Mouse (Mus musculus) lung, adult 2 months (tissue): ENCODE data around the gene Uts2. TPM values are rescaled to one million over a fixed set of nuclear protein-coding genes. Genes with fewer than 3 reads are reported as not detected.

ENCODE experiments used
- DNase-seq: peaks from one replicate; pipeline ENCODE4 v3.0.0; 2022
- H3K4me1 ChIP-seq: fragments of 200-500 bp; 2 replicates; pipeline ENCODE4 v1.6.1; 2011; ENCODE audit warnings: low read length; ENCODE audit not compliant: control insufficient read depth, insufficient read depth
- H3K4me3 ChIP-seq: fragments of 200-500 bp; replicated peaks from 2 replicates; pipeline ENCODE3; 2011; ENCODE audit warnings: low read depth, mild to moderate bottlenecking, control low read depth, low read length; ENCODE audit errors: extremely low read depth
- CTCF ChIP-seq: fragments of 200-500 bp; IDR thresholded peaks from 2 replicates; pipeline ENCODE4 v1.5.1; 2011; ENCODE audit warnings: mild to moderate bottlenecking, low read length, control low read depth; ENCODE audit not compliant: insufficient read depth
- POLR2A ChIP-seq: fragments of 200-500 bp; IDR thresholded peaks from 2 replicates; pipeline ENCODE4 v1.6.1; 2011; ENCODE audit warnings: low read depth, mild to moderate bottlenecking, control low read depth, low read length, borderline replicate concordance; ENCODE audit errors: extremely low read depth
- WGBS: fragments of 180-500 bp; shearing (Covaris S2); methylation state at CpG from one replicate; pipeline ENCODE4 v1.1.7; 2018; 5-methylcytosine and 5-hydroxymethylcytosine counted together
- polyA plus RNA-seq: library from polyadenylated mRNA; depleted of rRNA; stranded (reverse); fragments of >200 nt; gene quantifications from 2 replicates; pipeline ENCODE4 v1.2.3, GENCODE M21; 2012

The Uts2 gene
- polyA plus RNA-seq, 1 experiment, result not detected

- 81% methylated on average over 8 of the region's 8 CpGs for WGBS
- H3K4me1 ChIP-seq, result no peaks in the 10 kb centered on the region
- TF ChIP-seq CTCF, result no peak
- no peak for TF ChIP-seq POLR2A
- DNase-seq, result no peak
- H3K4me3 ChIP-seq, result no peak overlapping the region
Observed at GRCm38 (mm10) chr4:150968956-150969355, 27.9 kb upstream of the Uts2 start.

DNA sequence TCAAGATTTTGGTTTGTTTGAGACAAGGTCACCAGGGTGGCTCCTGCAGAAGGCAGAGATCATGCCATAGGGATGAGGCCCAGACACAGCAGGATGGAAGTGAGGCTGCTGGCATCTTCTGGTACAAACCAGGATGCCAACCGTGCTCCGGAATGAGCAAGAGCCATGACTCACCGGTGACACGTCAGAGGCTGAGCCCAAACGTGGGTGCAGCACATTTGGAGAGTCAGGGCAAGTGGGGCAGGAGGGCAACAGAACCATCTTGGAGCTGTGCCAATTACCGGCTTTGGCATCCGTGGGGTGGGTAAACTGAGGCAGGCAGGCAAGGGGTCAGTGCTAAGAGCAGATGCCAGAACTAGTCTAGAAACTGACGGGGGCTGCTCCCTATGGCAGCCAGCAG lies 23.6 kb upstream of the Uts2 start:
- no peak overlapping the region for H3K4me3 ChIP-seq
- H3K4me1 ChIP-seq, result no peaks in the 10 kb centered on the region
- TF ChIP-seq POLR2A, result no peak
- TF ChIP-seq CTCF, result no peak
- no peak for DNase-seq
- 66% methylated on average over 8 of the region's 8 CpGs for WGBS

DNA sequence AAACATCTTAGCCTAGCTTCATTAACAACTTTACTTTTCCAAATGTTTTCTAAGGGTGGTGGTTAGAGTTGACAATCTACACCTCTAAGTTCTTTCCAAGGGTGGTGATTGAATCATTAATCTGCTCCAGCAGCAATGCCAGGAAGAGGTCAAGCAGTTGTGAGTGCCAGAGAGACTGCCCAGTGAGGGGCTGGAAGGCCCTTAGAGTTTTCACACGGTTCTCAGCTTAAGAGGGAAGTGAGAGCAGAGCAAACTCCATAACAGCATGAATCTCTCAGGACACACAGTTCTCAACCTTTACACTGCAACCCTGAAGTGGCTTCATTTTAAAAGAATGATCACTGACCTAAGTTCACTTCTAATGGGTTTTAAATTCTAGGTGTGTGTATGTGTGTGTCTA lies 21.8 kb upstream of the Uts2 start:
- 15% methylated on average over 1 of the region's 1 CpGs for WGBS
- H3K4me1 ChIP-seq, result no peaks in the 10 kb centered on the region
- no peak for DNase-seq
- TF ChIP-seq POLR2A, result no peak
- no peak for TF ChIP-seq CTCF
- no peak overlapping the region for H3K4me3 ChIP-seq

- Histone ChIP-seq H3K4me3 (no peak overlapping the region), H3K4me1 (no peaks in the 10 kb centered on the region)
- TF ChIP-seq POLR2A, result no peak
- TF ChIP-seq CTCF, result no peak
- DNase-seq, result no peak
- WGBS, result 79% methylated on average over 21 of the region's 21 CpGs
Observed at GRCm38 (mm10) chr4:150978156-150978910, 18.6 kb upstream of the Uts2 start.

- Histone ChIP-seq H3K4me1 (no peaks in the 10 kb centered on the region), H3K4me3 (no peak overlapping the region)
- TF ChIP-seq POLR2A (no peak), CTCF (no peak)
- no peak for DNase-seq
- WGBS, result 69% methylated on average over 9 of the region's 9 CpGs
Observed at GRCm38 (mm10) chr4:150979455-150979854, 17.4 kb upstream of the Uts2 start.

GRCm38 (mm10) chr4:150980153-150980552 lies 16.7 kb upstream of the Uts2 start:
- Histone ChIP-seq H3K4me1 (no peaks in the 10 kb centered on the region), H3K4me3 (no peak overlapping the region)
- DNase-seq, result no peak
- TF ChIP-seq CTCF (no peak), POLR2A (no peak)
- 83% methylated on average over 5 of the region's 5 CpGs for WGBS

DNA sequence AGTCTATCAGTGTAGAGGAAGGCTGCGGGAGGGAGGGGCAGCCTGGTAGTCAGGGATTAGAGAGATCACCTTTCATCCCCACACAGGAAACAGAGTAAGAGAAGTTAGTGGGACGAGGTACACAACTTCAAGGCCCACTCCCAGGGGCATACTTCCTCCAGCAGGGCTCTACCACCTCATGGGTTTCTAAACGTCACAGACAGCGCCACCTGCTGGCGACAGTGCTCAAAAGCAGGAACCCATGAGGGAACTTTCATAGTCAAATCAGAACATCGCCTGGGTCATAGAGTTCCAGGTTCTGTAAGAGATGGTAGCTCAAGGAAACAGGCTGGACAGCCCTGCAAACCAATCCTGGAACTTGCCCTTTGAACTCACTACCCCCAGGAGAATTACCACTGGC lies 6.7 kb upstream of the Uts2 start:
- 42% methylated on average over 6 of the region's 6 CpGs for WGBS
- peak; percentile 67 for TF ChIP-seq CTCF
- TF ChIP-seq POLR2A, result no peak
- DNase-seq, result peak; percentile 46
- no peaks in the 10 kb centered on the region for H3K4me1 ChIP-seq
- H3K4me3 ChIP-seq, result no peak overlapping the region

- no peak for TF ChIP-seq POLR2A
- no peak for TF ChIP-seq CTCF
Observed at GRCm38 (mm10) chr4:150998626-150999025, 1.7 kb downstream of the Uts2 start.

DNA sequence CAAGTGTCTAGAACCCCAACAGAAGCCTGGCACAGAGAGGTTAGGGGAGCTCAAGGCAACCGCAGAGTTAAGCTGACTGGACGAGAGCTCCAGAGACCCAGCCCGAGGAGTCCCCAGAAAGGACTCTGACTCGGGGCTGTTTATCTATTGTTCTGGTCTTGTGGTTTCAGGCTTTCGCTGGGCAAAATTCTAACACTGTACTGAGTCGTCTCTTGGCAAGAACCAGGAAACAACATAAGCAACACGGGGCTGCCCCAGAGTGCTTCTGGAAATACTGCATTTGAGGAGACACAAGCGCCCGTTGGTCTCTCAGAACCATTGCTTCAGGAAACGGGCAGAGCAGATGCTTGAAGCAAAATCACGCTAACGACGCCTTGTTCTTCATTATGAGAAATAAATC lies 4.5 kb downstream of the Uts2 start:
- TF ChIP-seq POLR2A, result no peak
- TF ChIP-seq CTCF, result no peak
- no peak overlapping the region for H3K4me3 ChIP-seq
- WGBS, result 45% methylated on average over 13 of the region's 13 CpGs
- 0 out of 2 replicates have a peak, but pooled peaks cover 3% of the 10 kb centered on the region for H3K4me1 ChIP-seq
- no peak for DNase-seq

More at GRCm38 (mm10) chr4:150998626-150999025, 1.7 kb downstream of the Uts2 start:
- Histone ChIP-seq H3K4me1 (no peaks in the 10 kb centered on the region), H3K4me3 (no peak overlapping the region)
- DNase-seq, result no peak
- 83% methylated on average over 9 of the region's 9 CpGs for WGBS

- DNase-seq, result no peak
- 0 out of 2 replicates have a peak, but pooled peaks cover 3% of the 10 kb centered on the region for H3K4me1 ChIP-seq
- H3K4me3 ChIP-seq, result no peak overlapping the region
- WGBS, result 86% methylated on average over 13 of the region's 13 CpGs
- TF ChIP-seq CTCF (no peak), POLR2A (no peak)
Observed at GRCm38 (mm10) chr4:151005656-151006318, 8.9 kb downstream of the Uts2 start.
